Mouse (Mus musculus): Measurements from ENCODE around the gene Mdk. TPM values are rescaled to one million over a fixed set of nuclear protein-coding genes. Genes with fewer than 3 reads are reported as not detected.

The Mdk gene
- polyA plus RNA-seq, 1 experiment from 2014 or later = 984 TPM

DNA sequence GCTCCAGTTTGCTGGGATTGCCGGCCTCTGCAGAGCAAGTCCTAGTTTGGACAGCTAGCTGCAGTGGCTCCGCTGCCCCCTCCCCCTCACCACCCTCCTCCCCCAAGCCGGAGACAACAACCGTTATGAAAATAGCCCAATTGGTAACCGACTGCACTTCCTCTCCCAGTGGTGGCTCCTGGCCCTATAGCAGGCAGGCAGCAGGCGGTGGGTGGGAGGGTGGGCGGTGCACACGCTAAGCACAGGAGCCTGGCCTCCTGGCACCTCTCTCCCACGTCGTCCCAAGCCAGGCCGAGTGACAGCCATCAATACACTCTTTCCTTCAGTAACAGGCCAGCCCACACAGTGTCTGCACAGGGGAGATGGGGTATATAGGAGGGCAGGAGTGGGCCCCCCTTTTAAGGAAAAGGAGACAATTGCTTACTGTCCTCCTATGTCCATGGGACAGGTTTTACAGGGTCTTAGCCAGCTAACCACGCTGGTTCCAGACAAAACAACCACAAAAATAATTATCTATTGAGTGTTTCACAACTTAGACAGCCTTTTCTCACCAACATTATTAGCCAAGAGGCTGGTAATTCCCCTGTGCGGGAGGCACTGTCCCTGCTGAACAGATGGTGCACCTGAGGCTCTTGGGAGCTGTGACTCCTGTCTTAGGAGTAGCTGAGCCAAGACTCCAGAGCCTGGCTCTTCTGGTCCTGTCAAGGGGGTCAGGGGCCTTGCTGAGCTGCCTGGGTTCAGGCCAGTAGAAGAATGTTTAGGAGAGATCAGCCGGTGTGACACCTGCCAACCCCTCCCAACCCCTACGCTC lies 18.4 kb upstream of the Mdk start:
- no peaks in the 10 kb centered on the region for H3K27me3 ChIP-seq (ENCODE audit: control insufficient read depth, insufficient read depth, low read length)
- peak overlapping the region; percentile 49; the same call in 1 of the 2 replicates for H3K27ac ChIP-seq (ENCODE audit: low read depth, low read length)
- peak; percentile 60 for ATAC-seq (ENCODE audit: low FRiP score)
- no peak overlapping the region for H3K4me3 ChIP-seq (ENCODE audit: low read depth, low read length)
- no peaks in the 10 kb centered on the region for H3K9me3 ChIP-seq (ENCODE audit: control insufficient read depth, low read length)
- WGBS = 25% methylated on average over 15 of the region's 15 CpGs
- H3K4me1 ChIP-seq (replicated peaks; ENCODE audit: control insufficient read depth, insufficient read depth, low read length) = peaks cover 14% of the 10 kb centered on the region
- H3K36me3 ChIP-seq (ENCODE audit: control insufficient read depth, insufficient read depth, low read length) = no peaks in the 10 kb centered on the region
- DNase-seq (ENCODE audit: low spot score) = no peak
- peak overlapping the region; percentile 21; the same call in 1 of the 2 replicates for H3K4me2 ChIP-seq (replicated peaks; ENCODE audit: low read depth, low read length)
- H3K9ac ChIP-seq (ENCODE audit: low read depth, low read length) = peak overlapping the region; percentile 31; the same call in 1 of the 2 replicates

DNA sequence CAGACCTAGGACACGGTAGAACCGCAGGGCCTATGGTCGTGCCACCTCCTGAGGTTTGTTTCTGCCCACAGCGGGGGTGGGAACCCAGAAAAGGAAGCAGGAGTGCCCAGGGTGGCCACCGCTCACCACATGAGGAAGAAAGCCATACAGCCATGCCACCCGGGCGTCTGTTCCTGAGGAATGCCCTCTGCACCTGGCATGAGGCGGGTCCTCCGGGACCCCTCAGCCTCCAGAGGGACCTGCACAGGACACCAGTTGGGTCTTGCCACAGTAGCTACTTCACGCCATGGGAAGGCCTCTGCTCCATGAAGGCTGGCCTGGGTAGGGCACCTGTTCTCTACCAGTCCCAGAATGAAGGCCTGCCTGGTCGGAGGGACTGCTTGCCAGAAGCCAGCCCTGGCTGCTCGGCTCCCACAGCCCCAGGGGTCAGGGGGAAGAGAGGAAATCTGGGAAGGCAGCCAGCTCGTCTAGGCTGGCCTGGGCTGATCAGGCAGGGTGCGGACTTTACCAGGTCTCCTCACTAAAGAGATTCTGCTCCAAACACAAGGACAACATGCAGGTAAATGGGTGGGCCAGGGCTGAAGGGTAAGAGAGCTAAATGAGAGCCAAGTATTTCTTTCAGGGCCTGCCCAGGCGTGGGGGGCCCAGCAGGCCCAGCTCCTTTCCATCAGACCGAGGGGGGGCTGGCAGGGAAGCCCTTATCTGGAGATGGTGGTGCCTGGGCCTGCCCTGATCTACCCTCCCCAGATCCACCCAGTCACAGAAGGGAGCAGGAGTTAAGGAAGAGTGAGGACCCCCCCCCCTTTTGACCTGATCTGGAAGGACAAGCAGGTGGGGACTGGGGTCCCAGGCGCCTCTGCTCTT lies 17.5 kb upstream of the Mdk start:
- H3K27ac ChIP-seq (ENCODE audit: low read depth, low read length) = peak overlapping the region; percentile 49; the same call in 1 of the 2 replicates

DNA sequence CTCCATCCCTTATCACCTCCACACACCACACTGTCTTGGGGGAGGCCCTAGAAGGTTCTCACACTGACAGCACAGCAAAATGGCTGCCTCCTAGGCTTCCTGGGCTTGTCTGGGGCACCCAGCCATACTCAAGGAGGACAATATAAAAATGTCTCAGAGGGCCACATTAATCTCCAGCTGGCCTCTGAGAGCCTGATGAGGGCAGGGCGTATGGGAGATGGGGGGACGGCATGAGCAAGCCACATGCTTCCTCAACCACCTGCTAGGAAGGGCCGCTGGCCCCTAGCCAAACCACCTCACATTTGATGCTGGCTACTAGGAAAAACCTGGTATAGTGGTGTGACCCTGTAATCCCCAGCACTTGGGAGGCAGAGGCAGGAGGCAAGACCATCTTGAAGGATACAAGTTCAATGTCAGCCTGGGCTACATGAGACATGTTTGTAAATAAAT lies 16.7 kb upstream of the Mdk start:
- 72% methylated on average over 3 of the region's 3 CpGs for WGBS
- no peaks in the 10 kb centered on the region for H3K36me3 ChIP-seq (ENCODE audit: control insufficient read depth, insufficient read depth, low read length)
- no peak overlapping the region for H3K4me3 ChIP-seq (ENCODE audit: low read depth, low read length)
- ATAC-seq (ENCODE audit: low FRiP score) (no peak), DNase-seq (ENCODE audit: low spot score) (no peak)
- H3K9me3 ChIP-seq (ENCODE audit: control insufficient read depth, low read length) = no peaks in the 10 kb centered on the region
- no peaks in the 10 kb centered on the region for H3K27me3 ChIP-seq (ENCODE audit: control insufficient read depth, insufficient read depth, low read length)
- peaks cover 14% of the 10 kb centered on the region for H3K4me1 ChIP-seq (replicated peaks; ENCODE audit: control insufficient read depth, insufficient read depth, low read length)
- no peak overlapping the region for H3K9ac ChIP-seq (ENCODE audit: low read depth, low read length)
- H3K27ac ChIP-seq (ENCODE audit: low read depth, low read length) = no peak overlapping the region
- H3K4me2 ChIP-seq (replicated peaks; ENCODE audit: low read depth, low read length) = no peak overlapping the region

More for the DNA sequence above, 17.5 kb upstream of the Mdk start:
- Histone ChIP-seq H3K4me1 (replicated peaks; ENCODE audit: control insufficient read depth, insufficient read depth, low read length) (peaks cover 14% of the 10 kb centered on the region), H3K9me3 (ENCODE audit: control insufficient read depth, low read length) (no peaks in the 10 kb centered on the region), H3K27me3 (ENCODE audit: control insufficient read depth, insufficient read depth, low read length) (no peaks in the 10 kb centered on the region), H3K9ac (ENCODE audit: low read depth, low read length) (peak overlapping the region; percentile 31; the same call in 1 of the 2 replicates), H3K4me2 (replicated peaks; ENCODE audit: low read depth, low read length) (peak overlapping the region; percentile 21; the same call in 1 of the 2 replicates), H3K4me3 (ENCODE audit: low read depth, low read length) (no peak overlapping the region), H3K36me3 (ENCODE audit: control insufficient read depth, insufficient read depth, low read length) (no peaks in the 10 kb centered on the region)
- 77% methylated on average over 17 of the region's 17 CpGs for WGBS
- DNase-seq (ENCODE audit: low spot score) = no peak
- ATAC-seq (ENCODE audit: low FRiP score) = peak; percentile 31

DNA sequence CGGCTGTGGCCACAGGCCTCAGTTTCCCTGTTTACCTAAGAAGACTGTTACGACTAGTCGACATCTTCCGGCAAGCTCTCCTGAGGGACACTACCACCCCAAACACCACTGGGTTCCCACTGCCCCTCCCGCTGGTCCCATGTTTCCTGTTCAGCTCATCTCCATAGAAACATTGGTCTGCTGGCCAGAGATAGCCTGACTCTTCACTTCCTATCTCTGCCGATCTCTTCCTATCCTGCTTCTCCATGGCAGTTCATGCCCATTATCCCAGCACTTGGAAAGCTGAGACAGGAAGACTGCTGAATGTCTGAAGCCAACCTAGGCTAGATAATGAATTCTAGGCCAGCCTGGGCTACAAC lies 16.0 kb upstream of the Mdk start:
- Histone ChIP-seq H3K4me3 (ENCODE audit: low read depth, low read length) (no peak overlapping the region), H3K9me3 (ENCODE audit: control insufficient read depth, low read length) (no peaks in the 10 kb centered on the region), H3K27ac (ENCODE audit: low read depth, low read length) (0 out of 2 replicates have a peak overlapping the region, but pooled peaks have one; percentile 47), H3K27me3 (ENCODE audit: control insufficient read depth, insufficient read depth, low read length) (no peaks in the 10 kb centered on the region), H3K4me2 (replicated peaks; ENCODE audit: low read depth, low read length) (no peak overlapping the region), H3K36me3 (ENCODE audit: control insufficient read depth, insufficient read depth, low read length) (no peaks in the 10 kb centered on the region), H3K4me1 (replicated peaks; ENCODE audit: control insufficient read depth, insufficient read depth, low read length) (peaks cover 14% of the 10 kb centered on the region), H3K9ac (ENCODE audit: low read depth, low read length) (no peak overlapping the region)
- ATAC-seq (ENCODE audit: low FRiP score) (no peak), DNase-seq (ENCODE audit: low spot score) (no peak)
- 82% methylated on average over 6 of the region's 6 CpGs for WGBS

DNA sequence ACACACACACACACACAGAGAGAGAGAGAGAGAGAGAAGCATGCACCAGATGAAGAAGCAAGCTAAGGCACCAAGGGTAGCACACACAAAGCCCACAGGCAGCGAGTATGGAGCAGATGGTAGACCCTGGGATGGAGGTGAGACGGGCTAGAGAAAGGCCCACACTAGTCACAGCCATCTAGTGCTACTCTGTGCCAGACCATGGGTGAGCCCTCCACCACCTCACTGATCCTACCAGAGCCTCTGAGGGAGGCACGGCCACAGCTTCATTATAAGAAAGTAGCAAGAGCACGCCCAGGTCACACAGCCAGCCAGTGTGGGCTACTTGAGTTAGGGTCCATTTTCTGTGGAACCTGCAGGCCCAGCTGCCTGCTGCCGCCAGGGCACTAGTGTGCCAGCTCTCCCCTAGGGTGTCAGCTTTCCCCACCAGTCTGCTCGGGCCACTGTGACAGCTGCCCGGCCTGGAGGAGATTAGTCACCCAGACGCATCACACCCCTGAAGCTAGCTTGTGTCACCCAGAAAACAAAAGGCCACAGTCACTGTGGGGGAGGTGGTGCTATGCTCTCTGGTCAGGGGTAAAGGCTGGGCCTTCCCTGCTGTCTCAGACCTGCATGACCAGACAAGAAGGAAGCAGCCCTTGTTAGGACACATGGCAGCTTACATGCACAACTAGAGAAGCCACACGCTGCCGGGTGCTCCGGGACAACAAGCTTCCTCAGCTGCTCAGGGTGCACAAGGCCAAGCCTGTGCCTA lies 15.5 kb upstream of the Mdk start:
- Histone ChIP-seq H3K36me3 (ENCODE audit: control insufficient read depth, insufficient read depth, low read length) (no peaks in the 10 kb centered on the region), H3K4me3 (ENCODE audit: low read depth, low read length) (peak overlapping the region; percentile 1; the same call in 1 of the 2 replicates), H3K4me1 (replicated peaks; ENCODE audit: control insufficient read depth, insufficient read depth, low read length) (peaks cover 14% of the 10 kb centered on the region), H3K27ac (ENCODE audit: low read depth, low read length) (peak overlapping the region; percentile 47; the same call in 1 of the 2 replicates), H3K9ac (ENCODE audit: low read depth, low read length) (peak overlapping the region; percentile 31; the same call in 1 of the 2 replicates), H3K27me3 (ENCODE audit: control insufficient read depth, insufficient read depth, low read length) (no peaks in the 10 kb centered on the region), H3K9me3 (ENCODE audit: control insufficient read depth, low read length) (no peaks in the 10 kb centered on the region), H3K4me2 (replicated peaks; ENCODE audit: low read depth, low read length) (no peak overlapping the region)
- WGBS = 56% methylated on average over 11 of the region's 11 CpGs
- DNase-seq (ENCODE audit: low spot score) (no peak), ATAC-seq (ENCODE audit: low FRiP score) (peak; percentile 23; the same call in 1 of the 2 replicates)

DNA sequence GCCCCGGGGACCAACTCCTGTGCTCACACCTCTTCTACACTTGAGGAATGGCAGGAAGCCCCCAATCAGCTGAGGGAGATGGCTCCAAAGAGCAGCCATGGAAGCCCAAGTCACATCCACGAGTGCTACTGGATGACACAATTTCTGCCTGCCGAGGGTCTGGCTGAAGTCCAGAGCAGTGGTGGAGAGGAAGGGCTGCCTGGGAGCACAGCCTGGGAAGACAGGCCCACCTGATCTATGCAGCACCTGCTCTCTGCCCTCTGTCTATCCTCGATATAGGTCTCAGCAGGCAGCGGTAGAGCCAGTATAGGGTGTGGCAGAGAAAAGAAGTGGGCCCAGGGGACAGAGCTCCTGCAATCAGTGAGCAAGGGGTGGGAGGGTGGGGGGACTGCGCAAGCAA lies 14.7 kb upstream of the Mdk start:
- Histone ChIP-seq H3K27me3 (ENCODE audit: control insufficient read depth, insufficient read depth, low read length) (no peaks in the 10 kb centered on the region), H3K27ac (ENCODE audit: low read depth, low read length) (no peak overlapping the region), H3K4me2 (replicated peaks; ENCODE audit: low read depth, low read length) (no peak overlapping the region), H3K4me1 (replicated peaks; ENCODE audit: control insufficient read depth, insufficient read depth, low read length) (peaks cover 14% of the 10 kb centered on the region), H3K9ac (ENCODE audit: low read depth, low read length) (peak overlapping the region; percentile 42; the same call in 1 of the 2 replicates), H3K9me3 (ENCODE audit: control insufficient read depth, low read length) (no peaks in the 10 kb centered on the region), H3K4me3 (ENCODE audit: low read depth, low read length) (no peak overlapping the region), H3K36me3 (ENCODE audit: control insufficient read depth, insufficient read depth, low read length) (no peaks in the 10 kb centered on the region)
- 81% methylated on average over 6 of the region's 6 CpGs for WGBS
- DNase-seq (ENCODE audit: low spot score) = no peak
- ATAC-seq (ENCODE audit: low FRiP score) = no peak

DNA sequence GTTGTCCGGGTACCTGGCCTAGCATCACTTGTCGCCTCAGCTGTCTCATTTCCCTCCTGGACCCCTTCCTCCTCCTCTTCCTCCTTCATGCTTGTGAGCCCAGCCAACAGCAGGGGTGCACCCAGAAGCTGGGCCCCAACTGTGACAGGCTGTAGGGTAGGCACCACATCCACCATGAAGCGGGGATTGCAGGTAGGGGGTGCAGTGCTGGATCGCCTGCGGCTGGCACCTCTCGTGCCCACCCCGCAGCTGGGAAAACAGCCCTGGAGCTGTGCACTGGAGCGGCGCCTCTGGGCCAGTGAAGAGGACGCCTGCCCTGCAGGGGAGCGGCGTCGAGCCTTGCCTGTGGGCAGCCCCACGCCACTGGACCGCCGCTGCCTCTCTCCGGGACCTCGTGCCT lies 13.4 kb upstream of the Mdk start, which contains the start of gene Gm9821:
Gm9821 (plus strand) TSS at position 221 of the 400 bp plus-strand sequence.
- no peaks in the 10 kb centered on the region for H3K9me3 ChIP-seq (ENCODE audit: control insufficient read depth, low read length)
- peak within 1 kb of the TSS; percentile 42; the same call in 1 of the 2 replicates for H3K9ac ChIP-seq (ENCODE audit: low read depth, low read length)
- no peak within 1 kb of the TSS for H3K27ac ChIP-seq (ENCODE audit: low read depth, low read length)
- no peaks in the 10 kb centered on the region for H3K27me3 ChIP-seq (ENCODE audit: control insufficient read depth, insufficient read depth, low read length)
- DNase-seq (ENCODE audit: low spot score) (no peak), ATAC-seq (ENCODE audit: low FRiP score) (no peak)
- H3K4me1 ChIP-seq (replicated peaks; ENCODE audit: control insufficient read depth, insufficient read depth, low read length) = peaks cover 12% of the 10 kb centered on the region
- 87% methylated on average over 18 of the region's 18 CpGs for WGBS
- 0 out of 2 replicates have a peak within 1 kb of the TSS, but pooled peaks have one; percentile 5 for H3K4me2 ChIP-seq (replicated peaks; ENCODE audit: low read depth, low read length)
- no peak within 1 kb of the TSS for H3K4me3 ChIP-seq (ENCODE audit: low read depth, low read length)
- 0 out of 2 replicates have a peak, but pooled peaks cover 2% of the 10 kb centered on the region for H3K36me3 ChIP-seq (ENCODE audit: control insufficient read depth, insufficient read depth, low read length)

Data from hindbrain, embryonic 11.5 days (tissue).